Mouse (Mus musculus): ENCODE results near the gene Fam3c.
"Not testable (repeated sequence)": the region's sequence is repeated elsewhere in the genome, so short reads cannot be mapped to it uniquely, and the experiment has no call there.

The Fam3c gene

GRCm38 (mm10) chr6:22293922-22294321 lies 62.1 kb downstream of the Fam3c start:
- DNase-seq (ENCODE audit: inconsistent age in 2 of 2, low spot score in 1 of 2) = no peak

GRCm38 (mm10) chr6:22292056-22292455 lies 64.0 kb downstream of the Fam3c start:
- DNase-seq (ENCODE audit: inconsistent age in 2 of 2, low spot score in 1 of 2) = no peak

DNA sequence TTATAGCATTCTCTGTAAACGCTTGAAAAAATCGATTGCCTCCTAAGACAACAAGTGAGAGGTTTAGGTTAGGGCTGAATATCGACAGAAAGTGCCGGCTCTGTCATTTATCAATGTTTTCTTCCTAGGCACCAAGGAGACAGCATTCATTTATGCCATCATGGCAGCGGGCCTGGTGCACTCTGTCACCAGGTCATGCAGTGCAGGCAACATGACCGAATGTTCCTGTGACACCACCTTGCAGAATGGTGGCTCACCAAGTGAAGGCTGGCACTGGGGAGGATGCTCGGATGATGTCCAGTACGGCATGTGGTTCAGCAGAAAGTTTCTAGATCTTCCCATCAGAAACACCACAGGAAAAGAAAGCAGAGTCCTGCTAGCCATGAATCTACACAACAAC lies 65.3 kb downstream of the Fam3c start:
- DNase-seq (ENCODE audit: inconsistent age in 2 of 2, low spot score in 1 of 2) = no peak

DNA sequence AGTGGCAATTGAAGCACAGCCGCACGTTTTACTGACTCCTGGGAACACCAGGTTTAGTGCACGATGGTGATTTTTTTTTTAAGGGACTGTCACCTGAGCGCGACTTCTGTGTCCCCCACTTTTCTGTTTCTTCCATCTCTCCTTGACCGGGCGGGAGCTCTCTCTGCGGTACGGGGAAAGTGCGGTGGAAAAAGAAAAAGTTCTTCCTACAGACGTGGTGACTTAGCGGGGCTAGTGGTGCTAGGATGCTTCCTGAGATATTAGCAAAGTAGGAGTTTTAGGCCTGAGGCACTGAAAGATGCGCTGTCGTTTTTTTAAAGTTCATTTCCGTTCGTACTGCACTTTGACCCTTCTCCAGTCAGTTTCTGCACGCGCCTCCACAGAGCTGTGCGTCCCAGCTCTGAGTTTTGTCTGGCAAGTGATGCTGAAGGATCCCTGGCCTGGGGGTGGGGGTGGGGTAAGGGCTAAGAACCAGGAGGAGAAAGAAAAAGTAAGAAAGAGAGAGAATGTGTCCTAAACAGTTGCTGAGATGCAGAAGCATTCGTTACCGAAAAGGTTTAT lies 66.5 kb downstream of the Fam3c start:
- DNase-seq (ENCODE audit: inconsistent age in 2 of 2, low spot score in 1 of 2) = peak in 1 of 2 experiments; percentile 41

DNA sequence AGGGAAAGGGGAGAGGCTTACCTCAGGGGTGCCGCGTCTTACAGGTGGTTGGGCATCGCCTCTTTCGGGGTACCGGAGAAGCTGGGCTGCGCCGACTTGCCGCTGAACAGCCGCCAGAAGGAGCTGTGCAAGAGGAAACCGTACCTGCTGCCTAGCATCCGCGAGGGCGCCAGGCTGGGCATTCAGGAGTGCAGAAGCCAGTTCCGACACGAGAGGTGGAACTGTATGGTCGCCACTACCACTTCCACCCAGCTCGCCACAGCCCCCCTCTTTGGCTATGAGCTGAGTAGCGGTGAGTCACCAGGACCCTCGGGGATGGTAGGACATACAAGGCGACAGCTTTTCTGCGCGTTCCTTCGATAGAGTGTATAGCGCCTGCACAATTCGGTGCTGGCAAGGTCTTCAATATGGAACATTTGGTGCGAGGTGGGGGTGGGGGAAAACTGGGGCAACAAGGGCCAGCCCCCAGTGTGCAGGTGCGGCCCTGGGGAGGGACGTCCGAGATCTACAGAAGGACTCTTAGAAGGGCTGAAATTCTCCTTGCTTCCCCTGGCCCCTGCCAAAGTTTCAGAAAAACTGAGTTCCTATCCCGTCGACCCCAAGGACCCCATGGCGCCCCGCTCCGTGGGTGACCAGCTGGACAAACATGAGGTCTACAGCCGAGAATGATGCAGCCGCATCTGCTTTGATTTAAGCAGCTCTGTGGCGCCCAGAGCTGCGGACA lies 67.1 kb downstream of the Fam3c start:
- DNase-seq (ENCODE audit: inconsistent age in 2 of 2, low spot score in 1 of 2) = peak in 1 of 2 experiments; percentile 46

- peak in 1 of 2 experiments; percentile 38 for DNase-seq (ENCODE audit: inconsistent age in 2 of 2, low spot score in 1 of 2)
Observed at GRCm38 (mm10) chr6:22288004-22288736, 67.9 kb downstream of the Fam3c start, which contains the start of gene Wnt16. Gene Wnt16 (plus strand): TSS chr6:22288227.

GRCm38 (mm10) chr6:22282405-22282804 lies 73.6 kb downstream of the Fam3c start:
- no peak for DNase-seq (ENCODE audit: inconsistent age in 2 of 2, low spot score in 1 of 2)

- DNase-seq (ENCODE audit: inconsistent age in 2 of 2, low spot score in 1 of 2) = peak; percentile 40 to 85
Observed at GRCm38 (mm10) chr6:22280217-22280861, 75.7 kb downstream of the Fam3c start.

- peak in 1 of 2 experiments; percentile 67 for DNase-seq (ENCODE audit: inconsistent age in 2 of 2, low spot score in 1 of 2)
Observed at GRCm38 (mm10) chr6:22277941-22278340, 78.1 kb downstream of the Fam3c start.

GRCm38 (mm10) chr6:22269840-22270521 lies 86.1 kb downstream of the Fam3c start:
- DNase-seq (ENCODE audit: inconsistent age in 2 of 2, low spot score in 1 of 2) = peak; percentile 60 to 87

- no peak for DNase-seq (ENCODE audit: inconsistent age in 2 of 2, low spot score in 1 of 2)
Observed at GRCm38 (mm10) chr6:22268677-22269076, 87.4 kb downstream of the Fam3c start.

DNA sequence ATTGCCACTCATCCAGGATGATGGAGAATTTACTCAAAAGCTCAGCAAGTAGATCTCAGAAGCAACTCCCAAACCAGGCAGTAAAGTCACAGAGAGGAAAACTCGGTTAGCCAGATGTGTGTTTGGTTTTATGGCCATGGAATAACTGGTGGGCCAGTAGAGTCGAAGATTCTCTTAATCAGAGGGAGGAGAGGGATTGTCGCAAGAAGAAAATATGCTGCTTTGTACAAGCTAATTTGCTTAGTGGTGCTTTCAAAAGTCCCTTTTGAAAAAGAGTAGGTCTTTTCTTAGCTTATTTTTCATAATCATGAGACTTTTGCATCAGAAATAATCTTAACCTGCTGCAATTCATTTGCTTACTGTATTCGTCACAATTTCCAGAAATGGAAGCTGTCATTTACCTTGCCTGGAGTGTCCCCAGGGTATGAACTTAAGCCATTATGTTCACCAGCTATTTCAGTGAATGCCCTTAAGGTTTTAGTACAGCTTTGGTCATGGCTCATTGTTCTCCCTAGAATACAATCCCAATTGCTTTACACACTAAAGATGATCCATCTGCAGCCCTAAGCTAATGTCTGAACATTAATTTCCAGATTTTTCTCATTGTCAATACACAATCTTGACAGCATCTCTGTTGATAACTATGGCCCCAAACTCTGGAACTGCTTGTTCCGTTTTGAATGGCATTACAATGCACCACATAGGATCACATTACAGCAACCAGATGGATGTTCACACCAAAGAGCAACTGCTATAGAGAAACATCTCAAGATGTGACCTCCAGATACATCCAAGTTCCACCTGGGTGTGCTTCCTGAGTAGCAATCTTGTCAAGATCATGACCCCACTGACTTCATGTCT lies 88.0 kb downstream of the Fam3c start:
- no peak for DNase-seq (ENCODE audit: inconsistent age in 2 of 2, low spot score in 1 of 2)

- DNase-seq (ENCODE audit: inconsistent age in 2 of 2, low spot score in 1 of 2) = no peak
Observed at GRCm38 (mm10) chr6:22266018-22266417, 90.0 kb downstream of the Fam3c start.

GRCm38 (mm10) chr6:22264094-22264493 lies 91.9 kb downstream of the Fam3c start:
- DNase-seq (ENCODE audit: inconsistent age in 2 of 2, low spot score in 1 of 2) = not testable (repeated sequence)

DNA sequence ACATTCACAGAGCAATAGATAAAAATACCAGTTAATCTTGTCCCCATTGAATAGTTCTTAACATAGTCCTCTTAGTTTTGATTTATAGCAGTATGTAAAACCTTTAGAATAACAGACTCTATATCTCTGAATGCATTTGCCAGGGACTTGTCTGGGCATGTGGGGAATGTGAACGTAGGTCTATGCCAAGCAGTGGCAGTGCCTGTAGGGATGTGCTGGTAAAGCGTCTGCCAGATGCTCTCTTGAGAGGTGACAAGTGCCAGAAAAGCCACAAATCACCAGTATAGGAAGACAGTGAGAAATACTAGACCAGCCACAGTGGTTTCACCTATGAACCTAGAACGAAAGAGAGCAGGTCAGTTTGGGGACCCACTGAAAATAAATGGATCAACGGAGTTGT lies 93.5 kb downstream of the Fam3c start:
- DNase-seq (ENCODE audit: inconsistent age in 2 of 2, low spot score in 1 of 2) = no peak

DNA sequence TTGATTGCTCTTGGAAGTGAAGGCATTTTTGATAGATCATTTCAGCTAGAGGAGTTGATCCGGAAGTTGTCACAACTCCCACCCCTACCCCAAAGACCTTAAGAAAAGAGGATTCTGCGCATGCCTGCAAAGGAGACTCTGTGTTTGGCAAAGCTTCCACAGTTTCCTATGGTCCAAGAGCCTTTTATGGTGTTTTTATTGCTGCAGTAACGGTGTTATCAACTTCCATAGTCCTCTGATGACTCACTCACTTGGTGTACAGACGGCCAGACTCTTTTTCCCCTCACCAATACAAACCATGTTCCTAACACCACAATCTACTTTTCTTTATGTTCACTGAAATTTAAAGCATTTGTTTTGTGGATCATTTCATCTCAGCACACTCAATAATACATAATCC lies 97.3 kb downstream of the Fam3c start:
- peak in 1 of 2 experiments; percentile 27 for DNase-seq (ENCODE audit: inconsistent age in 2 of 2, low spot score in 1 of 2)

All from adrenal gland, adult (tissue).